In the genomic region with DNA sequence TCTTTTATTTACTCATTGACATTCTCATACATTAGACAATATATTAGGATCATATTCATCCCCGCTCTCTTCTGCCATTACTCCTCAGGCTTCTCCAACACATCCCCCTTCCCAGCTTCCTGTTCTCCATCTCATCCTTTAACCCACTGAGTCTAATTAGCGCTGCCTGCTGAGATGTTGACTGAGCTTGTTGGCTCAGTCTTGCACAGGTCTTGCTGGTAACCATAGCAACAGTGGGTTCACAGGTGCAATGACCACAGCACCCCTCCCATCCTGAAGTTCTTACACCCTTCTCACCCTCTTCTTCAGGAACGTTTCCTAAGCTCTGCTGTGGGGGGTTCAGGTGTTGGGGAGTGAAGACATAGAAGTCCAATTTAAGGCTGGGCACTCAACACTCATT, we compare ENCODE assay signal across 22 mouse cellular contexts. TPM values are rescaled to one million over a fixed set of nuclear protein-coding genes. Genes with fewer than 3 reads are reported as not detected.
DNase-seq lines count a peak whose midpoint lies in the region; ATAC-seq and TF ChIP-seq lines count a peak whose summit lies in the region.
"Had no signal": no experiment of that assay in that cellular context is flagged by ENCODE, and none has a peak within 500 bp of the region (broad histone marks: within the 10 kb centered on the region; RNA-seq: fewer than 3 reads in every experiment).

No protein-coding gene starts in this region.

- no peaks in the 10 kb centered on the region for H3K27me3 ChIP-seq in heart, embryonic 10.5 days (ENCODE audit: insufficient read depth, poor library complexity, severe bottlenecking)
- no peaks in the 10 kb centered on the region for H3K27me3 ChIP-seq in midbrain, postnatal 0 days (ENCODE audit: insufficient read depth, low read length)
- H3K27me3 ChIP-seq in midbrain, embryonic 13.5 days, result no peaks in the 10 kb centered on the region
- H3K27me3 ChIP-seq in stomach, postnatal 0 days (ENCODE audit: control insufficient read depth, insufficient read depth, low read length), result no peaks in the 10 kb centered on the region
- H3K27me3 ChIP-seq: CH12.LX; forebrain, embryonic 13.5 days; heart, embryonic 13.5 days; hindbrain, embryonic 12.5 days; hindbrain, embryonic 15.5 days; intestine, embryonic 15.5 days had no signal

- TF ChIP-seq CTCF in midbrain, postnatal 0 days (IDR thresholded peaks at IDR 0.05), result no peak
- no peak for TF ChIP-seq CTCF in stomach, postnatal 0 days (IDR thresholded peaks at IDR 0.05; ENCODE audit: low read depth)

- H3K4me3 ChIP-seq in heart, embryonic 10.5 days, result no peak overlapping the region
- H3K4me3 ChIP-seq in midbrain, postnatal 0 days (ENCODE audit: low read depth, low read length), result no peak overlapping the region
- H3K4me3 ChIP-seq in midbrain, embryonic 13.5 days (replicated peaks), result no peak overlapping the region
- H3K4me3 ChIP-seq in stomach, postnatal 0 days (ENCODE audit: low read depth, low read length), result no peak overlapping the region
- H3K4me3 ChIP-seq: forebrain, embryonic 10.5 days; forebrain, embryonic 13.5 days; heart, embryonic 13.5 days; hindbrain, embryonic 12.5 days; hindbrain, embryonic 15.5 days; intestine, embryonic 15.5 days had no signal

- H3K4me2 ChIP-seq in midbrain, postnatal 0 days (ENCODE audit: low read depth, low read length, poor library complexity, severe bottlenecking), result no peak overlapping the region
- no peak overlapping the region for H3K4me2 ChIP-seq in midbrain, embryonic 13.5 days (replicated peaks)
- no peak overlapping the region for H3K4me2 ChIP-seq in stomach, postnatal 0 days (replicated peaks; ENCODE audit: low read depth)
- H3K4me2 ChIP-seq: forebrain, embryonic 13.5 days; heart, embryonic 13.5 days; hindbrain, embryonic 12.5 days; hindbrain, embryonic 15.5 days; intestine, embryonic 15.5 days had no signal

- H3K9ac ChIP-seq in midbrain, postnatal 0 days (replicated peaks; ENCODE audit: low read length, poor library complexity, severe bottlenecking), result no peak overlapping the region
- no peak overlapping the region for H3K9ac ChIP-seq in midbrain, embryonic 13.5 days (replicated peaks)
- H3K9ac ChIP-seq in stomach, postnatal 0 days (ENCODE audit: low read length), result no peak overlapping the region
- H3K9ac ChIP-seq: forebrain, embryonic 13.5 days; heart, embryonic 13.5 days; hindbrain, embryonic 12.5 days; hindbrain, embryonic 15.5 days; intestine, embryonic 15.5 days had no signal

- no peaks in the 10 kb centered on the region for H3K9me3 ChIP-seq in heart, embryonic 10.5 days
- no peaks in the 10 kb centered on the region for H3K9me3 ChIP-seq in midbrain, postnatal 0 days (ENCODE audit: low read length)
- H3K9me3 ChIP-seq in midbrain, embryonic 13.5 days, result no peaks in the 10 kb centered on the region
- no peaks in the 10 kb centered on the region for H3K9me3 ChIP-seq in stomach, postnatal 0 days (ENCODE audit: control insufficient read depth, low read length)
- H3K9me3 ChIP-seq: forebrain, embryonic 13.5 days; hindbrain, embryonic 12.5 days; hindbrain, embryonic 15.5 days; intestine, embryonic 15.5 days had no signal

- TF ChIP-seq EP300 in stomach, postnatal 0 days (optimal IDR thresholded peaks at IDR 0.05), result no peak

- DNase-seq in heart, embryonic 10.5 days (ENCODE audit: low spot score), result peak; percentile 19
- no peak for DNase-seq in heart, adult 9 months (ENCODE audit: low spot score in 2 of 2)
- peak; percentile 10 for DNase-seq in midbrain, postnatal 0 days (ENCODE audit: low spot score)
- DNase-seq in stomach, postnatal 0 days (ENCODE audit: low spot score), result peak; percentile 5
- DNase-seq in urinary bladder, postnatal 4 days (ENCODE audit: low spot score in 2 of 2), result no peak
- DNase-seq: adrenal gland, postnatal 10 days; adrenal gland, postnatal 36 days; B cell, adult 2 months; cerebellum, adult 18-20 months; cerebellum, adult 9-10 months; gastrocnemius, postnatal 10 days; gastrocnemius, postnatal 36 days; heart, postnatal 14 days had no signal

- ATAC-seq in midbrain, postnatal 0 days (ENCODE audit: low FRiP score), result no peak
- no peak for ATAC-seq in midbrain, embryonic 13.5 days
- no peak for ATAC-seq in stomach, postnatal 0 days (ENCODE audit: low FRiP score, low TSS enrichment)
- ATAC-seq: forebrain, embryonic 13.5 days; forebrain, embryonic 16.5 days; intestine, embryonic 15.5 days had no signal

- 45% methylated on average over 3 of the region's 3 CpGs for WGBS in heart, embryonic 10.5 days
- WGBS in midbrain, postnatal 0 days, result 53% methylated on average over 3 of the region's 3 CpGs
- WGBS in midbrain, embryonic 13.5 days, result 48% methylated on average over 3 of the region's 3 CpGs
- WGBS in stomach, postnatal 0 days, result 52% methylated on average over 3 of the region's 3 CpGs

- no peak overlapping the region for H3K27ac ChIP-seq in heart, embryonic 10.5 days
- H3K27ac ChIP-seq in midbrain, postnatal 0 days (ENCODE audit: low read depth, low read length), result no peak overlapping the region
- H3K27ac ChIP-seq in midbrain, embryonic 13.5 days, result no peak overlapping the region
- no peak overlapping the region for H3K27ac ChIP-seq in stomach, postnatal 0 days (replicated peaks)
- H3K27ac ChIP-seq: forebrain, embryonic 10.5 days; forebrain, embryonic 13.5 days; heart, embryonic 13.5 days; hindbrain, embryonic 12.5 days; hindbrain, embryonic 15.5 days; intestine, embryonic 15.5 days had no signal

- H3K36me3 ChIP-seq in heart, embryonic 10.5 days, result no peaks in the 10 kb centered on the region
- no peaks in the 10 kb centered on the region for H3K36me3 ChIP-seq in midbrain, postnatal 0 days (ENCODE audit: insufficient read depth, low read length)
- H3K36me3 ChIP-seq in midbrain, embryonic 13.5 days, result no peaks in the 10 kb centered on the region
- no peaks in the 10 kb centered on the region for H3K36me3 ChIP-seq in stomach, postnatal 0 days (ENCODE audit: control insufficient read depth, insufficient read depth, low read length)
- H3K36me3 ChIP-seq: forebrain, embryonic 10.5 days; heart, embryonic 13.5 days; hindbrain, embryonic 12.5 days; hindbrain, embryonic 15.5 days; intestine, embryonic 15.5 days had no signal

- peaks cover 12% of the 10 kb centered on the region for H3K4me1 ChIP-seq in heart, embryonic 10.5 days
- no peaks in the 10 kb centered on the region for H3K4me1 ChIP-seq in midbrain, postnatal 0 days (ENCODE audit: insufficient read depth, low read length)
- H3K4me1 ChIP-seq in midbrain, embryonic 13.5 days (replicated peaks), result no peaks in the 10 kb centered on the region
- H3K4me1 ChIP-seq in stomach, postnatal 0 days (replicated peaks; ENCODE audit: control insufficient read depth, insufficient read depth), result no peaks in the 10 kb centered on the region
- H3K4me1 ChIP-seq: forebrain, embryonic 13.5 days; hindbrain, embryonic 12.5 days; hindbrain, embryonic 15.5 days; intestine, embryonic 15.5 days had no signal

RNA-seq across cellular contexts. Expression of a gene that starts 28.0 kb away (rescaled TPM):
- 62.6 and 85.3 TPM in 2 replicates for polyA plus RNA-seq in heart, embryonic 10.5 days (2016; fragmentation: Nextera tagmentation; extraction: Ambion mirVana)
- 40.6 and 46.1 TPM in 2 replicates for total RNA-seq in midbrain, postnatal 0 days (2014; rRNA removed)
- 11.5 and 12.0 TPM in 2 replicates for polyA plus RNA-seq in midbrain, postnatal 0 days (2015; fragmentation: Nextera tagmentation; extraction: Ambion mirVana)
- 11.3 and 14.9 TPM in 2 replicates for polyA plus RNA-seq in midbrain, embryonic 13.5 days (2015; fragmentation: Nextera tagmentation; extraction: Ambion mirVana)
- polyA plus RNA-seq in stomach, postnatal 0 days (2015; fragmentation: Nextera tagmentation; extraction: Ambion mirVana), result 41.6 and 41.8 TPM in 2 replicates

Comparison
In these comparisons a context has a peak if more than half of its experiments do, and no peak if none do; other contexts are left out.
1. DNase-seq: peak in heart, embryonic 10.5 days (single experiment), midbrain, postnatal 0 days (single experiment) and stomach, postnatal 0 days (single experiment); none in heart, adult 9 months (0 of 2) and urinary bladder, postnatal 4 days (0 of 2).